Mouse (Mus musculus) embryonic facial prominence, embryonic 11.5 days (tissue): ENCODE data around the gene Tbxa2r. TPM values are rescaled to one million over a fixed set of nuclear protein-coding genes. Genes with fewer than 3 reads are reported as not detected.

Experiments used
- ATAC-seq: fragments of 200-750 bp; cut with Nextera tagmentation; replicated peaks from 2 replicates; pipeline ENCODE4 v1.8.0; 2017; ENCODE audit warnings: low read depth; ENCODE audit not compliant: insufficient number of reproducible peaks, low FRiP score, low TSS enrichment
- DNase-seq: peaks from one replicate; pipeline ENCODE4 v3.0.0-alpha.2; 2015; ENCODE audit warnings: low spot score
- H3K27ac ChIP-seq: fragments of 300-500 bp; sonication (generic); replicated peaks from 2 replicates; pipeline ENCODE4 v1.5.1; 2014; ENCODE audit warnings: mild to moderate bottlenecking, low read depth, low read length, control low read depth
- H3K27me3 ChIP-seq: fragments of 300-500 bp; sonication (generic); 2 replicates; pipeline ENCODE4 v1.6.1; 2014; ENCODE audit warnings: mild to moderate bottlenecking, low read length, moderate library complexity, mixed read lengths; ENCODE audit not compliant: control insufficient read depth, insufficient read depth
- H3K36me3 ChIP-seq: fragments of 300-500 bp; sonication (generic); replicated peaks from 2 replicates; pipeline ENCODE4 v1.6.1; 2014; ENCODE audit warnings: low read depth, mild to moderate bottlenecking, low read length, moderate library complexity, mixed read lengths; ENCODE audit not compliant: control insufficient read depth, insufficient read depth
- H3K4me1 ChIP-seq: fragments of 300-500 bp; sonication (generic); 2 replicates; pipeline ENCODE4 v1.6.1; 2014; ENCODE audit warnings: low read length, mixed read lengths; ENCODE audit not compliant: control insufficient read depth, insufficient read depth
- H3K4me2 ChIP-seq: fragments of 300-500 bp; sonication (generic); 2 replicates; pipeline ENCODE4 v1.6.1; 2014; ENCODE audit warnings: low read depth, mild to moderate bottlenecking, control low read depth, low read length, moderate library complexity
- H3K4me3 ChIP-seq: fragments of 300-500 bp; sonication (generic); 2 replicates; pipeline ENCODE4 v1.5.1; 2014; ENCODE audit warnings: low read depth, low read length, control low read depth
- H3K9ac ChIP-seq: fragments of 300-500 bp; sonication (generic); replicated peaks from 2 replicates; pipeline ENCODE4 v1.6.1; 2014; ENCODE audit warnings: mild to moderate bottlenecking, control low read depth, low read length
- H3K9me3 ChIP-seq: fragments of 300-500 bp; sonication (generic); replicated peaks from 2 replicates; pipeline ENCODE4 v1.6.1; 2016; ENCODE audit warnings: mild to moderate bottlenecking, low read length, inconsistent platforms, mixed read lengths; ENCODE audit not compliant: control insufficient read depth
- WGBS: fragments of 180-500 bp; shearing (Covaris S2); extraction: QIAGEN DNeasy Blood & Tissue Kit; methylation state at CpG from one replicate; pipeline ENCODE4 v1.1.7; 2014; 5-methylcytosine and 5-hydroxymethylcytosine counted together
- polyA plus RNA-seq: library from polyadenylated mRNA; unstranded; fragments of >200 nt; fragmentation: Nextera tagmentation; extraction: Ambion mirVana; gene quantifications from 2 replicates; pipeline ENCODE4 v1.2.1, GENCODE M21; 2014

Tbxa2r gene
- polyA plus RNA-seq, 1 experiment from 2014 or later: 1.4 TPM

GRCm38 (mm10) chr10:81376561-81377361, 48.2 kb downstream of the Tbxa2r start:
- Histone ChIP-seq H3K4me3 (peak overlapping the region; percentile 88), H3K4me2 (peak overlapping the region; percentile 56), H3K9ac (0 out of 2 replicates have a peak overlapping the region, but pooled peaks have one; percentile 22), H3K9me3 (no peaks in the 10 kb centered on the region), H3K27me3 (no peaks in the 10 kb centered on the region), H3K4me1 (peaks cover 8% of the 10 kb centered on the region), H3K36me3 (peaks cover 10% of the 10 kb centered on the region; the same call in 1 of the 2 replicates), H3K27ac (no peak overlapping the region)
- WGBS: 40% methylated on average over 6 of the region's 6 CpGs
- ATAC-seq: no peak
- DNase-seq: no peak

- DNase-seq: no peak
- Histone ChIP-seq H3K4me3 (peak overlapping the region; percentile 88), H3K4me2 (peak overlapping the region; percentile 56), H3K36me3 (peaks cover 10% of the 10 kb centered on the region; the same call in 1 of the 2 replicates), H3K27me3 (no peaks in the 10 kb centered on the region), H3K27ac (no peak overlapping the region), H3K9ac (peak overlapping the region; percentile 91), H3K4me1 (peaks cover 8% of the 10 kb centered on the region), H3K9me3 (no peaks in the 10 kb centered on the region)
- 58% methylated on average over 2 of the region's 2 CpGs for whole genome bisulfite sequencing
- ATAC-seq: no peak
Measured at GRCm38 (mm10) chr10:81377362-81377664, 48.8 kb downstream of the Tbxa2r start.

- no peak for DNase-seq
- no peaks in the 10 kb centered on the region for H3K9me3 ChIP-seq
- WGBS: under 1% methylated on average over 56 of the region's 59 CpGs
Measured at GRCm38 (mm10) chr10:81377793-81378552, 49.4 kb downstream of the Tbxa2r start, which contains the start of gene Fzr1. Fzr1 (minus strand) TSS chr10:81378516.

GRCm38 (mm10) chr10:81378553-81379182, 50.1 kb downstream of the Tbxa2r start:
- Histone ChIP-seq H3K4me2 (peak overlapping the region; percentile 66), H3K27ac (peak overlapping the region; percentile 56), H3K36me3 (peaks cover 7% of the 10 kb centered on the region; the same call in 1 of the 2 replicates), H3K4me1 (peaks cover 8% of the 10 kb centered on the region), H3K9me3 (no peaks in the 10 kb centered on the region), H3K4me3 (peak overlapping the region; percentile 88), H3K9ac (peak overlapping the region; percentile 67), H3K27me3 (no peaks in the 10 kb centered on the region)
- peak; percentile 92 for ATAC-seq
- peak; percentile 100 for DNase-seq
- under 1% methylated on average over 45 of the region's 46 CpGs for WGBS

More at GRCm38 (mm10) chr10:81377793-81378552, 49.4 kb downstream of the Tbxa2r start, which contains the start of gene Fzr1:
- Histone ChIP-seq H3K4me3 (peak within 1 kb of the TSS; percentile 88), H3K9ac (peak within 1 kb of the TSS; percentile 91), H3K36me3 (peaks cover 10% of the 10 kb centered on the region; the same call in 1 of the 2 replicates), H3K4me2 (peak within 1 kb of the TSS; percentile 66), H3K4me1 (peaks cover 8% of the 10 kb centered on the region), H3K27me3 (no peaks in the 10 kb centered on the region), H3K27ac (peak within 1 kb of the TSS; percentile 56)
- ATAC-seq: peak; percentile 47

GRCm38 (mm10) chr10:81379183-81379553, 50.6 kb downstream of the Tbxa2r start:
- no peaks in the 10 kb centered on the region for H3K9me3 ChIP-seq
- H3K4me3 ChIP-seq: peak overlapping the region; percentile 34
- peak overlapping the region; percentile 66 for H3K4me2 ChIP-seq
- peak overlapping the region; percentile 67 for H3K9ac ChIP-seq
- ATAC-seq (no peak), DNase-seq (no peak)
- peaks cover 8% of the 10 kb centered on the region for H3K4me1 ChIP-seq
- 55% methylated on average over 3 of the region's 3 CpGs for WGBS
- H3K27ac ChIP-seq: peak overlapping the region; percentile 56
- peaks cover 3% of the 10 kb centered on the region; the same call in 1 of the 2 replicates for H3K36me3 ChIP-seq
- no peaks in the 10 kb centered on the region for H3K27me3 ChIP-seq

GRCm38 (mm10) chr10:81379809-81380378, 51.4 kb downstream of the Tbxa2r start:
- H3K9ac ChIP-seq: no peak overlapping the region
- no peak overlapping the region for H3K27ac ChIP-seq
- ATAC-seq (no peak), DNase-seq (no peak)
- H3K27me3 ChIP-seq: no peaks in the 10 kb centered on the region
- 81% methylated on average over 6 of the region's 6 CpGs for WGBS
- no peak overlapping the region for H3K4me2 ChIP-seq
- H3K9me3 ChIP-seq: no peaks in the 10 kb centered on the region
- H3K4me3 ChIP-seq: no peak overlapping the region
- H3K36me3 ChIP-seq: no peaks in the 10 kb centered on the region; the same call in 1 of the 2 replicates
- peaks cover 8% of the 10 kb centered on the region for H3K4me1 ChIP-seq

- no peaks in the 10 kb centered on the region for H3K36me3 ChIP-seq
- H3K27ac ChIP-seq: 0 out of 2 replicates have a peak overlapping the region, but pooled peaks have one; percentile 9
- no peak overlapping the region for H3K4me2 ChIP-seq
- 76% methylated on average over 5 of the region's 5 CpGs for WGBS
- DNase-seq (no peak), ATAC-seq (no peak)
- no peak overlapping the region for H3K9ac ChIP-seq
- no peaks in the 10 kb centered on the region for H3K9me3 ChIP-seq
- peaks cover 4% of the 10 kb centered on the region; the same call in 1 of the 2 replicates for H3K4me1 ChIP-seq
- H3K4me3 ChIP-seq: no peak overlapping the region
- H3K27me3 ChIP-seq: no peaks in the 10 kb centered on the region
Measured at GRCm38 (mm10) chr10:81382039-81382438, 53.5 kb downstream of the Tbxa2r start.
